Mouse (Mus musculus): Measurements from ENCODE around the gene 2900026A02Rik. TPM values are rescaled to one million over a fixed set of nuclear protein-coding genes. Genes with fewer than 3 reads are reported as not detected.

2900026A02Rik gene
- 6.4 and 7.8 TPM in 2 replicates for total RNA-seq (2017)

GRCm38 (mm10) chr5:113221147-113221865, at the start of gene 2900026A02Rik:
TSS of gene 2900026A02Rik (minus strand) at chr5:113221236.
- peak; percentile 71 for ATAC-seq (replicated peaks; ENCODE audit: low read depth, poor library complexity, severe bottlenecking)

DNA sequence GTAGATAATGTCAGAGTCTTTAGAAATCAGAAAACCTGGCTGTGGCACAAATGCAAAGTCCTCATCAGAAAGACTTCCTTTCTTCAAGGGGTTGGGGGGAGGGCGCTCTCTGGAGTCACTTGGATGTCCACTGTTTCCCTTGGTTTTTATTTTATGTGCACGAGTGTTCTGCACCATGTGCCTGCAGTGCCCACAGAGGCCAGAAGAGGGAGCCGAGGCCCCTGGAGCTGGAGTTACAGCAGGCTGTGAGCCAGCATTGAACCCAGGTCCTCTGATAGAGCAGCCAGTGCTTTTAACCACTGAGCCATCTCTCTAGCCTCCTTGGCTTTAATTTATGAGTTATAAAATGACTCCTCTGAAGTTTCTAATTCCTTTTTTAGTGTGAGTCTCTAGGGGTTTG, 49.0 kb upstream of the 2900026A02Rik start:
- ATAC-seq (replicated peaks; ENCODE audit: low read depth, poor library complexity, severe bottlenecking), result no peak

DNA sequence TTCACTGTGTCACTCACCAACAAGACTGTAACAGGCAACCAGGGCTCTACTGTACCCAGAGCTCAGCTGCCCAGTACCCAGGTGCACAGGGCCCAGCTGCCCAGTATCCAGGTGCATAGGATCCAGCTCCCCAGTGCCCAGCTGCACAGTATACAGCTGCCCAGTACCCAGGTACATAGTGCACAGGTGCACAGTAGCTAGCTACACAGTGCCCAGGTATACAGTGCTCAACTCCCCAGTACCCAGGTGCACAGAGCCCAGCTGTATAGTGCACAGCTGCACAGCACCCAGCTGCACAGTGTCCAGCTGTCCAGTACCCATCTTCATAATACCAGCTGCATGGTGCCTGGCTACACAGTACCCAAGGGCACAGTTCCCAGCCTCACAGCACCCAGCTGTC, 47.2 kb upstream of the 2900026A02Rik start:
- no peak for ATAC-seq (replicated peaks; ENCODE audit: low read depth, poor library complexity, severe bottlenecking)

- no peak for ATAC-seq (replicated peaks; ENCODE audit: low read depth, poor library complexity, severe bottlenecking)
Measured at GRCm38 (mm10) chr5:113265637-113266036, 44.6 kb upstream of the 2900026A02Rik start.

DNA sequence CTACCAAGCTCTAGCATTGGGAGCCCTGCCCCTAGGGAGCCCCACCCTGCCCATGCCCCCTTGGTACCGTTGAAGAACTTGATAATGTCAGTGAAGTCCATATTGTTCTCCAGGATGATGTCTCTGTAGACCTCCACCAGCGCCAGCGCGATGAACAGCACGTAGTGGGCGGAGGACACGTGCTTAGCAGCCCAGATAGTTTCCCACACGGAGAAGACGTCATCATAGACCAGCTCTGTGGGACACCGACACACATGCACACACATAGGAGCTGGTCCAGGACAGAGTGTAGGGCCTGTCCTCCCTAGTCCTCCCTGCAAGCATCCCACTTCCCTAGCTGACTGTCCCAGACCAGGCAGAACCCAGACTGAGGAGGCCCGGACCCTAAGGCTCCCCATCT, 29.8 kb upstream of the 2900026A02Rik start:
- ATAC-seq (replicated peaks; ENCODE audit: low read depth, poor library complexity, severe bottlenecking), result no peak

DNA sequence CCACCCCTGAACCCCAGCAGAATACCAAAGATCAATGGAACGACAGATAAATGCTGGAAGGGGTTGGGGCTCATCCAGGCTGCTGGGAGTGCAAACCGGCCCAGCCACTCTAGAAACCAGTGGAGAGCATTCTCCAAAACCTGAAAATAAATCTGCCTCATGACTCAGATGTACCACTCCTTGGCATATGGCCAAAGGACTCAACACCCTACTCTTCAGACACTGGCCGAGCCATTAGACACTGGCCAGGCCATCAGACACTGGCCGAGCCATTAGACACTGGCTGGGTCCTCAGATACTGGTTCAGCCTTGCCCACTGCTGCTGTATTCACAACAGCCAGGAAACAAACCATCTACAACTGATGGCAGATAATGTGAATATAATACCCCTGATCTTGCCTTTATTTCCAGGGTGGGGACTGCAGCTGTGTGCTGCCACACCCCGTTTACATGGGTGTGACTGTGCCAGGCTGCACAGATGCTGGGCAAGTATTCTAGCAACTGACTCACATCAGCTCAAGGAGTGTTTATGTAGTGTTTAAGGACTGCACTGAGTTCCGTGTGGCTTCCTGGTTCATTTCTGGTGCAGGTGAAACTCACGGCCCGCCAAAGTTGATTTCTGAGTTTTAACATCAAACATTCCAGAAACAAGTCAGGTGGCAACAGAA, 28.4 kb upstream of the 2900026A02Rik start:
- ATAC-seq (replicated peaks; ENCODE audit: low read depth, poor library complexity, severe bottlenecking), result no peak

DNA sequence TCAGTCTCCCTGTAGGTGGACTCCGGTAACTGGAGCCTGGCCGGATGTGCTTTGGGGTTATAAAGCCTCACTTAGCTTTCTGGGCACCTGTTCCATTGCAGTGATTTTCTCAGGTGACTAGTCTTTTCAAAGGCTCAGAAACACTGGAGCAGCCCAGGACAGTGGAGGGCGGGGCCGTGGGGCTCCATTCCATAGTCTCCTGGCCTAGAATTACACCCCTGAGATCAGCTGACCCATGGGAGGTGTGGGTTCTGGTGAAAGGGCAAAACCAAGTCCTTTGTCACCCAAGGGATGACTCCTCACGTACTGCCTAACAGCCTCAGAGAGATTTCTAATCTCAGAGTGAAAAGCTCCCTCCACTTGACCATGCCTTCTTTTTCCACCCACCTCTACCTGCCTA, 9.2 kb upstream of the 2900026A02Rik start:
- no peak for ATAC-seq (replicated peaks; ENCODE audit: low read depth, poor library complexity, severe bottlenecking)

- ATAC-seq (replicated peaks; ENCODE audit: low read depth, poor library complexity, severe bottlenecking), result peak; percentile 87
Measured at GRCm38 (mm10) chr5:113226632-113227102, 5.6 kb upstream of the 2900026A02Rik start, which contains the start of gene Tmem211. TSS of gene Tmem211 (plus strand) at chr5:113226909.

GRCm38 (mm10) chr5:113225686-113226435, 4.8 kb upstream of the 2900026A02Rik start:
- ATAC-seq (replicated peaks; ENCODE audit: low read depth, poor library complexity, severe bottlenecking), result no peak

- 0 out of 2 replicates have a peak, but pooled peaks have one; percentile 4 for ATAC-seq (replicated peaks; ENCODE audit: low read depth, poor library complexity, severe bottlenecking)
Measured at GRCm38 (mm10) chr5:113225271-113225670, 4.2 kb upstream of the 2900026A02Rik start.

GRCm38 (mm10) chr5:113223888-113224287, 2.9 kb upstream of the 2900026A02Rik start:
- no peak for ATAC-seq (replicated peaks; ENCODE audit: low read depth, poor library complexity, severe bottlenecking)

GRCm38 (mm10) chr5:113220383-113221146, 471 bp downstream of the 2900026A02Rik start:
- peak; percentile 50 for ATAC-seq (replicated peaks; ENCODE audit: low read depth, poor library complexity, severe bottlenecking)

- ATAC-seq (replicated peaks; ENCODE audit: low read depth, poor library complexity, severe bottlenecking), result no peak
Measured at GRCm38 (mm10) chr5:113219876-113220275, 1.2 kb downstream of the 2900026A02Rik start.

- no peak for ATAC-seq (replicated peaks; ENCODE audit: low read depth, poor library complexity, severe bottlenecking)
Measured at GRCm38 (mm10) chr5:113219450-113219849, 1.6 kb downstream of the 2900026A02Rik start.

DNA sequence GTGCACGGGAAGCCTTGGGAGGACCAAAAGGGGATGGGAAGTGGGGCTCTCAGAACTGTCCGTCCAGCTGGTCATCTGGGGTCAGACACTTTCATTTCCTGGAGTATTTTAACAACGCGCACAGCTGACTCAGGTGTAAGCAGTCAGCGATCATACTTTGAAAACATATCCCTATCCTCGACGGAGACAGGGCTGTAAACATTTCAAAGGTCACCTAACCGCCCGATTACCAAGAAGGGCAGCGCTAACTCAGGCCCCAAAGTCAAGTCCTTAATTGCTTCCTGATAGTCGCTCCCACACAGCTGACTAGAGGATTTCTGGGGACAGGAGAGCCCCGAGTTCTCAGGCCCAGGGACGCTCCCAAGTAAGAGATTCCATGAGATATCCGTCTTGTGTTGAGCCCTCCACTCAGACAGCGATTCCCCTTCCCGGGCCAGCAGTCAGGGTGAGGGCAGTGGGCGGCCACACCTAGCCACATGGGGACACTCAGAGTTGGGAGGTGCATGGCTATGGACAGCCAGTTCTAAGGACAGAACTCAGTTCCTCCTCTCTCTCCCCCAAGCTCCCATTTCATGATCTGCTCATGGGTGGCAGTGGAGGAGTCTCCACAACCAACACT, 2.3 kb downstream of the 2900026A02Rik start:
- ATAC-seq (replicated peaks; ENCODE audit: low read depth, poor library complexity, severe bottlenecking), result no peak

- no peak for ATAC-seq (replicated peaks; ENCODE audit: low read depth, poor library complexity, severe bottlenecking)
Measured at GRCm38 (mm10) chr5:113217076-113217475, 4.0 kb downstream of the 2900026A02Rik start.

GRCm38 (mm10) chr5:113216328-113216960, 4.6 kb downstream of the 2900026A02Rik start:
- no peak for ATAC-seq (replicated peaks; ENCODE audit: low read depth, poor library complexity, severe bottlenecking)

- ATAC-seq (replicated peaks; ENCODE audit: low read depth, poor library complexity, severe bottlenecking), result no peak
Measured at GRCm38 (mm10) chr5:113215610-113216011, 5.4 kb downstream of the 2900026A02Rik start.

DNA sequence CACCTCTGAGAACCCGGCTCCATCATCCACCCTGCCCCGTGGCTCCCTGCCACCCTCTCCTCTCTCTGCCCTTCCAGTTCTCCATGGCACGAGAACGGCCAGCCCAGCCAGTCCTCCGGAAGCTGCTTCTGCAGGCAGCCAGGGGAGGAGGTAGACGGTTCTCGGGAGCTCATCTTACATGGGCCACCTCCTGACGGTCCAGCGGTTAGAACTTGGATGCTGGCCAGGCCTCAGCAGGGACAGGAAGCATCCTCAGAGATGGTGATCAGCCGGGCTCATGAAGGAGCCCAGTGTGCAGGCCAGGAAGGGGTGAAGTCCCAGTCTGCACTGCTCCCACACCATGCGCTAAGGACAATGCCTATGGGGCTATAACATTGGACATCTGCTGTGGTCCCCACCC, 6.6 kb downstream of the 2900026A02Rik start:
- peak; percentile 61 for ATAC-seq (replicated peaks; ENCODE audit: low read depth, poor library complexity, severe bottlenecking)
